Mouse (Mus musculus): ENCODE results near the gene Adamtsl1.

DNA sequence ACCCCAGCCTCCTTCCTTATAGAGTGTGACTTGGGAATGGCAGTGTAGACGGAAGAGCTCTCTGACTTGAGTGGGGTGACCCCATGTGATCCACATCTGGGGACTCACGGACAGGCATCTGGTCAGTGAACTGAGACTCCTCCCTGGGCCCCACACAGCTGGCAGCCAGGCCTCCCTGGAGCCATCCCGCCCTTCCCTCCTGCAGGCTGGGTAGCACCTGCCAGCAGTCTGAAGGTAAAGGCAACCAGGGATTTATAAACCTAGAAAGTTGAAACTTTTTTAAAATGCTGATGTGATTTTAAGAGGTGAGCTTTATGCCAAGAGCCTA lies 893.2 kb downstream of the Adamtsl1 start:
- TF ChIP-seq TAL1 (conservative IDR thresholded peaks at IDR 0.05; ENCODE audit: low read depth, low read length), result no peak
- TF ChIP-seq CTCF (IDR thresholded peaks at IDR 0.05; ENCODE audit: low read depth, low read length), result no peak
- no peak for TF ChIP-seq GATA1 (IDR thresholded peaks at IDR 0.05; ENCODE audit: borderline replicate concordance, low read length)

All from G1E (cell line).